9 mouse cellular contexts compared by ENCODE assay signal in the genomic region with DNA sequence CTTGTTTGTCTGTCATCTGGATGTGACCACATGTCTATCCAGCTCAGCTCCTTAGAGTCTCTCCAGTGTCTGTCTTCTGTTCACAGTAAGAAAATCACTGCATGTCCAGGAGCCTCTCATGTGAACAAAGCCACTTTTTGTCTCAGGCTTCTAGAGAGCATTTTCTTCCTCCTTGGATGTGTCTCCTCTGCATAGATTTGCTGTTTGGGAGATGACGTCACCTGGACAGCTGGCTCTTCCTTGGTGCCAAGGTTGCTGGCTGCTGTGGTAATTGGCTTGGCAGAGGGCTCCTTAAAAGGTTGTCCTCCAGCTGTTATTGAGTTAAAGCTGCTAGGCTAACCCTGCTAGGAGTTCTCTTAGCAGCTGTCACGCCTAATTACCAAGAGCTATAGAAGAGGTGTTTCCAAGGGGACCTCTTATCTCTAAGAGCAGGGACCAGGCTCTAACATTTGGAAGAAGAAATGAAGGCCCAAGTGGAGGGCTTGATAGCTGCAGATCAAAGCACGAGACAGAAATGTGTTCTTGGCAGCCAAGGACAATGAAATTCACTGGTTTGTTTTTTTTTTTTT. TPM values are rescaled to one million over a fixed set of nuclear protein-coding genes. Genes with fewer than 3 reads are reported as not detected.
DNase-seq lines count a peak whose midpoint lies in the region; ATAC-seq and TF ChIP-seq lines count a peak whose summit lies in the region.
"Had no signal": no experiment of that assay in that cellular context is flagged by ENCODE, and none has a peak within 500 bp of the region (broad histone marks: within the 10 kb centered on the region; RNA-seq: fewer than 3 reads in every experiment).

No protein-coding gene starts in this region.

- 0 out of 2 replicates have a peak, but pooled peaks have one; percentile 35 for ATAC-seq in kidney, embryonic 16.5 days (ENCODE audit: low FRiP score, low TSS enrichment)
- ATAC-seq in kidney, embryonic 14.5 days (ENCODE audit: low FRiP score, low TSS enrichment) = no peak

- H3K27ac ChIP-seq in kidney, embryonic 16.5 days (ENCODE audit: low read length) = no peak overlapping the region
- H3K27ac ChIP-seq in kidney, embryonic 14.5 days (ENCODE audit: low read depth, low read length) = no peak overlapping the region
- H3K27ac ChIP-seq: limb, embryonic 13.5 days had no signal

- no peak for TF ChIP-seq POLR2A in lung, adult 2 months (IDR thresholded peaks at IDR 0.05; ENCODE audit: borderline replicate concordance, extremely low read depth, low read depth, low read length)

- no peaks in the 10 kb centered on the region for H3K9me3 ChIP-seq in kidney, embryonic 16.5 days (ENCODE audit: low read length)
- no peaks in the 10 kb centered on the region for H3K9me3 ChIP-seq in kidney, embryonic 14.5 days (ENCODE audit: control insufficient read depth, low read length)
- H3K9me3 ChIP-seq: limb, embryonic 13.5 days had no signal

- no peaks in the 10 kb centered on the region for H3K27me3 ChIP-seq in kidney, embryonic 16.5 days (ENCODE audit: insufficient read depth, low read length)
- H3K27me3 ChIP-seq in kidney, embryonic 14.5 days (ENCODE audit: control insufficient read depth, insufficient read depth, low read length) = no peaks in the 10 kb centered on the region
- H3K27me3 ChIP-seq: limb, embryonic 13.5 days had no signal

- no peak overlapping the region for H3K4me2 ChIP-seq in kidney, embryonic 16.5 days (replicated peaks; ENCODE audit: low read depth, low read length)
- H3K4me2 ChIP-seq in kidney, embryonic 14.5 days (replicated peaks; ENCODE audit: low read depth, low read length) = no peak overlapping the region
- H3K4me2 ChIP-seq: limb, embryonic 13.5 days had no signal

- 0 out of 2 replicates have a peak, but pooled peaks cover 5% of the 10 kb centered on the region for H3K4me1 ChIP-seq in kidney, embryonic 16.5 days (ENCODE audit: insufficient read depth, low read length)
- no peaks in the 10 kb centered on the region for H3K4me1 ChIP-seq in kidney, embryonic 14.5 days (ENCODE audit: control insufficient read depth, insufficient read depth, low read length)
- H3K4me1 ChIP-seq in lung, adult 2 months (ENCODE audit: control insufficient read depth, insufficient read depth, low read length) = peaks cover 18% of the 10 kb centered on the region

- H3K4me3 ChIP-seq in kidney, embryonic 16.5 days (ENCODE audit: low read length) = no peak overlapping the region
- H3K4me3 ChIP-seq in kidney, embryonic 14.5 days (ENCODE audit: low read length) = no peak overlapping the region
- no peak overlapping the region for H3K4me3 ChIP-seq in lung, adult 2 months (replicated peaks; ENCODE audit: extremely low read depth, low read depth, low read length)
- H3K4me3 ChIP-seq: limb, embryonic 13.5 days had no signal

- H3K36me3 ChIP-seq in kidney, embryonic 16.5 days (ENCODE audit: insufficient read depth, low read length) = no peaks in the 10 kb centered on the region
- H3K36me3 ChIP-seq in kidney, embryonic 14.5 days (ENCODE audit: control insufficient read depth, insufficient read depth, low read length) = no peaks in the 10 kb centered on the region
- H3K36me3 ChIP-seq: limb, embryonic 13.5 days had no signal

- no peak overlapping the region for H3K9ac ChIP-seq in kidney, embryonic 16.5 days (replicated peaks; ENCODE audit: low read length)
- H3K9ac ChIP-seq in kidney, embryonic 14.5 days (ENCODE audit: low read depth, low read length) = no peak overlapping the region
- H3K9ac ChIP-seq: limb, embryonic 13.5 days had no signal

- DNase-seq in cerebellum, postnatal 25 days = peak; percentile 48 to 59
- DNase-seq in heart, adult 18-20 months = peak; percentile 85 to 90
- peak; percentile 24 for DNase-seq in large intestine, adult 2 months (ENCODE audit: low read depth, low spot score)
- peak; percentile 33 for DNase-seq in lung, adult 2 months
- peak; percentile 81 for DNase-seq in retina, embryonic 14.5 days (ENCODE audit: low spot score)
- DNase-seq in thymus, postnatal 4 days = no peak

- 50% methylated on average over 3 of the region's 3 CpGs for WGBS in kidney, embryonic 16.5 days
- 39% methylated on average over 3 of the region's 3 CpGs for WGBS in kidney, embryonic 14.5 days
- WGBS in large intestine, adult 2 months = 15% methylated on average over 3 of the region's 3 CpGs
- WGBS in lung, adult 2 months = 33% methylated on average over 3 of the region's 3 CpGs

- no peak for TF ChIP-seq CTCF in lung, adult 2 months (IDR thresholded peaks at IDR 0.05; ENCODE audit: insufficient read depth, low read length)

RNA-seq across cellular contexts. Expression of a gene that starts 29.7 kb away (rescaled TPM):
- polyA plus RNA-seq in kidney, embryonic 16.5 days (2015; fragmentation: Nextera tagmentation; extraction: Ambion mirVana) = 3.8 and 3.9 TPM in 2 replicates
- polyA plus RNA-seq in kidney, embryonic 14.5 days (2014; fragmentation: Nextera tagmentation; extraction: Ambion mirVana) = 4.4 and 5.8 TPM in 2 replicates
- 10 to 100 TPM; 76.3 to 86.9 TPM for total RNA-seq in heart, adult 18-20 months (2021)
- polyA plus RNA-seq in large intestine, adult 2 months (2012; rRNA removed) = 6.6 and 7.7 TPM in 2 replicates
- polyA plus RNA-seq in lung, adult 2 months (2012; rRNA removed) = 11.2 and 15.3 TPM in 2 replicates

RNA-seq across cellular contexts. Expression of a gene that starts 57.1 kb away (rescaled TPM):
- 0.30 and 0.37 TPM in 2 replicates for polyA plus RNA-seq in kidney, embryonic 16.5 days (2015; fragmentation: Nextera tagmentation; extraction: Ambion mirVana)
- 0.35 and 0.50 TPM in 2 replicates for polyA plus RNA-seq in kidney, embryonic 14.5 days (2014; fragmentation: Nextera tagmentation; extraction: Ambion mirVana)
- total RNA-seq in heart, adult 18-20 months (2021) = not detected
- not detected in 2 replicates for polyA plus RNA-seq in large intestine, adult 2 months (2012; rRNA removed)
- not detected in 2 replicates for polyA plus RNA-seq in lung, adult 2 months (2012; rRNA removed)
